Mouse (Mus musculus) kidney, embryonic 14.5 days (tissue): Measurements from ENCODE around the gene Cpt1b. TPM values are rescaled to one million over a fixed set of nuclear protein-coding genes. Genes with fewer than 3 reads are reported as not detected.
A peak's percentile ranks its signal among the peaks of the same experiment; 100 is the strongest.

ENCODE experiments used
- ATAC-seq: fragments of 200-750 bp; cut with Nextera tagmentation; 2 replicates; pipeline ENCODE4 v1.8.0; 2017; ENCODE audit warnings: moderate number of reproducible peaks, mild to moderate bottlenecking, moderate TSS enrichment, moderate library complexity; ENCODE audit not compliant: low FRiP score, low TSS enrichment
- H3K27ac ChIP-seq: fragments of 300-500 bp; sonication (generic); 2 replicates; pipeline ENCODE4 v1.5.1; 2014; ENCODE audit warnings: low read depth, mild to moderate bottlenecking, low read length, moderate library complexity, mixed read lengths
- H3K27me3 ChIP-seq: fragments of 300-500 bp; sonication (generic); 2 replicates; pipeline ENCODE4 v1.6.1; 2014; ENCODE audit warnings: mild to moderate bottlenecking, low read length; ENCODE audit not compliant: control insufficient read depth, insufficient read depth
- H3K36me3 ChIP-seq: fragments of 300-500 bp; sonication (generic); 2 replicates; pipeline ENCODE4 v1.6.1; 2014; ENCODE audit warnings: low read length, mixed read lengths; ENCODE audit not compliant: control insufficient read depth, insufficient read depth
- H3K4me1 ChIP-seq: fragments of 300-500 bp; sonication (generic); 2 replicates; pipeline ENCODE4 v1.6.1; 2014; ENCODE audit warnings: low read length, mixed read lengths; ENCODE audit not compliant: control insufficient read depth, insufficient read depth
- H3K4me2 ChIP-seq: fragments of 300-500 bp; sonication (generic); replicated peaks from 2 replicates; pipeline ENCODE4 v1.6.1; 2014; ENCODE audit warnings: low read depth, mild to moderate bottlenecking, low read length
- H3K4me3 ChIP-seq: fragments of 300-500 bp; sonication (generic); 2 replicates; pipeline ENCODE4 v1.5.1; 2014; ENCODE audit warnings: mild to moderate bottlenecking, low read length
- H3K9ac ChIP-seq: fragments of 300-500 bp; sonication (generic); 2 replicates; pipeline ENCODE4 v1.6.1; 2014; ENCODE audit warnings: low read depth, mild to moderate bottlenecking, low read length, moderate library complexity
- H3K9me3 ChIP-seq: fragments of 300-500 bp; sonication (generic); 2 replicates; pipeline ENCODE4 v1.6.1; 2016; ENCODE audit warnings: low read length; ENCODE audit not compliant: control insufficient read depth
- WGBS: fragments of 180-500 bp; shearing (Covaris S2); extraction: QIAGEN DNeasy Blood & Tissue Kit; methylation state at CpG from one replicate; pipeline ENCODE4 v1.1.7; 2014; 5-methylcytosine and 5-hydroxymethylcytosine counted together
- polyA plus RNA-seq: library from polyadenylated mRNA; unstranded; fragments of >200 nt; fragmentation: Nextera tagmentation; extraction: Ambion mirVana; gene quantifications from 2 replicates; pipeline ENCODE4 v1.2.1, GENCODE M21; 2014

Gene Cpt1b
- polyA plus RNA-seq, 1 experiment from 2014 or later: 2.5 TPM

GRCm38 (mm10) chr15:89463334-89464235 is 37.9 kb upstream of the Cpt1b start:
- no peak for ATAC-seq
- no peaks in the 10 kb centered on the region for H3K9me3 ChIP-seq
- no peak overlapping the region for H3K9ac ChIP-seq
- H3K27ac ChIP-seq: no peak overlapping the region
- no peak overlapping the region for H3K4me2 ChIP-seq
- no peaks in the 10 kb centered on the region for H3K27me3 ChIP-seq
- WGBS: 64% methylated on average over 5 of the region's 5 CpGs
- no peaks in the 10 kb centered on the region for H3K36me3 ChIP-seq
- no peak overlapping the region for H3K4me3 ChIP-seq
- H3K4me1 ChIP-seq: no peaks in the 10 kb centered on the region

- Histone ChIP-seq H3K4me2 (no peak overlapping the region), H3K9me3 (no peaks in the 10 kb centered on the region), H3K4me3 (no peak overlapping the region), H3K27me3 (no peaks in the 10 kb centered on the region), H3K9ac (no peak overlapping the region), H3K4me1 (no peaks in the 10 kb centered on the region), H3K36me3 (no peaks in the 10 kb centered on the region), H3K27ac (no peak overlapping the region)
- ATAC-seq: no peak
- 80% methylated on average over 7 of the region's 7 CpGs for WGBS
These were observed 36.5 kb upstream of the Cpt1b start for GRCm38 (mm10) chr15:89462176-89462575.

GRCm38 (mm10) chr15:89461321-89461720 is 35.7 kb upstream of the Cpt1b start:
- Histone ChIP-seq H3K4me2 (no peak overlapping the region), H3K36me3 (no peaks in the 10 kb centered on the region), H3K4me3 (no peak overlapping the region), H3K27me3 (no peaks in the 10 kb centered on the region), H3K27ac (no peak overlapping the region), H3K9ac (no peak overlapping the region), H3K4me1 (no peaks in the 10 kb centered on the region), H3K9me3 (no peaks in the 10 kb centered on the region)
- ATAC-seq: no peak
- 87% methylated on average over 15 of the region's 15 CpGs for WGBS

GRCm38 (mm10) chr15:89460298-89460697 is 34.6 kb upstream of the Cpt1b start:
- Histone ChIP-seq H3K4me1 (no peaks in the 10 kb centered on the region), H3K36me3 (no peaks in the 10 kb centered on the region), H3K27me3 (no peaks in the 10 kb centered on the region), H3K27ac (no peak overlapping the region), H3K9ac (no peak overlapping the region), H3K4me3 (no peak overlapping the region), H3K4me2 (no peak overlapping the region), H3K9me3 (no peaks in the 10 kb centered on the region)
- WGBS: 77% methylated on average over 10 of the region's 10 CpGs
- no peak for ATAC-seq

GRCm38 (mm10) chr15:89459821-89460220 is 34.2 kb upstream of the Cpt1b start:
- WGBS: 79% methylated on average over 7 of the region's 7 CpGs
- H3K9me3 ChIP-seq: no peaks in the 10 kb centered on the region
- H3K36me3 ChIP-seq: no peaks in the 10 kb centered on the region
- no peak overlapping the region for H3K27ac ChIP-seq
- peaks cover 4% of the 10 kb centered on the region; the same call in 1 of the 2 replicates for H3K27me3 ChIP-seq
- no peak overlapping the region for H3K9ac ChIP-seq
- no peaks in the 10 kb centered on the region for H3K4me1 ChIP-seq
- no peak overlapping the region for H3K4me3 ChIP-seq
- H3K4me2 ChIP-seq: no peak overlapping the region
- no peak for ATAC-seq

- Histone ChIP-seq H3K4me3 (no peak overlapping the region), H3K9me3 (no peaks in the 10 kb centered on the region), H3K4me1 (peaks cover 5% of the 10 kb centered on the region; the same call in 1 of the 2 replicates), H3K27ac (no peak overlapping the region), H3K9ac (no peak overlapping the region), H3K36me3 (no peaks in the 10 kb centered on the region), H3K4me2 (no peak overlapping the region), H3K27me3 (peaks cover 11% of the 10 kb centered on the region; the same call in 1 of the 2 replicates)
- no peak for ATAC-seq
- WGBS: 89% methylated on average over 15 of the region's 15 CpGs
These were observed 33.3 kb upstream of the Cpt1b start for GRCm38 (mm10) chr15:89458942-89459341.

- Histone ChIP-seq H3K4me3 (no peak overlapping the region), H3K4me2 (no peak overlapping the region), H3K36me3 (no peaks in the 10 kb centered on the region), H3K9me3 (no peaks in the 10 kb centered on the region), H3K4me1 (peaks cover 9% of the 10 kb centered on the region; the same call in 1 of the 2 replicates), H3K9ac (no peak overlapping the region), H3K27ac (no peak overlapping the region), H3K27me3 (peaks cover 21% of the 10 kb centered on the region)
- ATAC-seq: no peak
- WGBS: 76% methylated on average over 6 of the region's 6 CpGs
These were observed 30.0 kb upstream of the Cpt1b start for GRCm38 (mm10) chr15:89455642-89456041.

GRCm38 (mm10) chr15:89454857-89455256 is 29.2 kb upstream of the Cpt1b start:
- Histone ChIP-seq H3K9me3 (no peaks in the 10 kb centered on the region), H3K4me3 (no peak overlapping the region)
- 24% methylated on average over 4 of the region's 6 CpGs for WGBS

GRCm38 (mm10) chr15:89453865-89454478 is 28.3 kb upstream of the Cpt1b start, which contains the start of gene Mapk8ip2:
Mapk8ip2 (plus strand) TSS chr15:89453913.
- Histone ChIP-seq H3K4me1 (peaks cover 9% of the 10 kb centered on the region; the same call in 1 of the 2 replicates), H3K9me3 (no peaks in the 10 kb centered on the region), H3K36me3 (no peaks in the 10 kb centered on the region), H3K4me2 (peak within 1 kb of the TSS; percentile 93), H3K27ac (no peak within 1 kb of the TSS), H3K9ac (peak within 1 kb of the TSS; percentile 20; the same call in 1 of the 2 replicates), H3K4me3 (peak within 1 kb of the TSS; percentile 50), H3K27me3 (peaks cover 21% of the 10 kb centered on the region)
- peak; percentile 40 for ATAC-seq
- under 1% methylated on average over 53 of the region's 53 CpGs for WGBS

More at GRCm38 (mm10) chr15:89454857-89455256, 29.2 kb upstream of the Cpt1b start:
- peaks cover 21% of the 10 kb centered on the region for H3K27me3 ChIP-seq
- no peak for ATAC-seq
- no peaks in the 10 kb centered on the region for H3K36me3 ChIP-seq
- no peak overlapping the region for H3K27ac ChIP-seq
- no peak overlapping the region for H3K4me2 ChIP-seq
- H3K9ac ChIP-seq: no peak overlapping the region
- H3K4me1 ChIP-seq: peaks cover 9% of the 10 kb centered on the region; the same call in 1 of the 2 replicates
